Mouse (Mus musculus): ENCODE measurements at regions not wholly inside any gene's neighbourhood (a gene's known extent, or its start where the extent isn't known, plus 50 kb on each side); places are given as distances from the start of the nearest gene placed in this dataset.

GRCm38 (mm10) chr11:18821384-18821783 is 197.4 kb downstream of the Meis1 start:
- POLR2A ChIA-PET, result no interaction called here
- CTCF ChIA-PET, result interaction anchor here in 1 of 4 experiments (0.7 kb wide), 1 partner anchor 210 kb away, joined by 10 read pairs; no protein-coding TSS in a partner anchor

DNA sequence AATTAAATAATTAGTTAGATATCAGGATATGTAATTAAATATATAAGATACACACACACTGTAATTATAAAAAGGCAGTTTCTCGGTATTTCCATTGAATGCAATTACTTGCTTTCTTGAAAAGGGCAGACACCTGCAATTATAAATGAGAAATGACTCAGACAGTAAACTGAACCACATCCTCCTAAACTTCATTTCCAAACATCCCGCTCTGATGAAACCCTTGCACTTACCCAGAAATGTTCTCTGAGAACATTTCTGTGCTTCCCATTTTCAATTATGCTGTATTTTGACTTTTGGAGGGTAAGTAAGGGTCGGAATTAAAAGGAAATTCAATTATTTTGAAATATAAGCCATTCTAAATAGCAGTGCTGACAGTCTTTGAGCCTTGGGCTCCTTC is 204.7 kb downstream of the Meis1 start:
- POLR2A ChIA-PET, result no interaction called here
- CTCF ChIA-PET, result no interaction called here

- POLR2A ChIA-PET, result no interaction called here
- CTCF ChIA-PET, result no interaction called here
Measured at GRCm38 (mm10) chr11:18767479-18767878, 251.3 kb downstream of the Meis1 start.

GRCm38 (mm10) chr11:18766458-18767016 is 252.2 kb downstream of the Meis1 start:
- CTCF ChIA-PET, result no interaction called here
- POLR2A ChIA-PET, result no interaction called here

- CTCF ChIA-PET, result no interaction called here
- POLR2A ChIA-PET, result no interaction called here
Measured at GRCm38 (mm10) chr11:18758591-18759074, 260.2 kb downstream of the Meis1 start.

GRCm38 (mm10) chr11:18756576-18756975 is 262.2 kb downstream of the Meis1 start:
- CTCF ChIA-PET, result no interaction called here
- POLR2A ChIA-PET, result no interaction called here

- POLR2A ChIA-PET, result no interaction called here
- CTCF ChIA-PET, result no interaction called here
Measured at GRCm38 (mm10) chr11:18754732-18755525, 263.9 kb downstream of the Meis1 start.

DNA sequence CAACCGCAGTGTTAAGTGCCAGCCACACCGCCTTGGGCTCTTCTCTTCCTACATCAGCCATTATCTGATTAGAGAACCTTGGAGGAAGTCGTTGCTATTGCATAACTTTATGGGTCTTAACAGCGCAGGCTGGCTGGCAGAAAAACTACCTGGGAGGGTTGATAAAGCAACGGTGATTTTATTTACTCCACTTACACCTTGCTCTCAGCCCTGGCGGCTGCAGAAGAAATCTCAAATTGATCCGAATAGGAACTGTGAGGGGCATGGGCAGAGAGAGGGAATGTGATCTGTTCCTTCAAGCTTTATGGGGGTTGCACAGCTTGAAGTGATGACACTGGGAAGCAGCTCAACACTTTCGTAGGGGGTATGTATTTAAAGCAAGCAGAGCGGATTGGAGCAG is 264.9 kb downstream of the Meis1 start:
- POLR2A ChIA-PET, result interaction anchor here in 1 of 4 experiments (0.7 kb wide), 1 partner anchor 746 kb away, joined by 3 read pairs; no protein-coding TSS in a partner anchor
- CTCF ChIA-PET, result no interaction called here

DNA sequence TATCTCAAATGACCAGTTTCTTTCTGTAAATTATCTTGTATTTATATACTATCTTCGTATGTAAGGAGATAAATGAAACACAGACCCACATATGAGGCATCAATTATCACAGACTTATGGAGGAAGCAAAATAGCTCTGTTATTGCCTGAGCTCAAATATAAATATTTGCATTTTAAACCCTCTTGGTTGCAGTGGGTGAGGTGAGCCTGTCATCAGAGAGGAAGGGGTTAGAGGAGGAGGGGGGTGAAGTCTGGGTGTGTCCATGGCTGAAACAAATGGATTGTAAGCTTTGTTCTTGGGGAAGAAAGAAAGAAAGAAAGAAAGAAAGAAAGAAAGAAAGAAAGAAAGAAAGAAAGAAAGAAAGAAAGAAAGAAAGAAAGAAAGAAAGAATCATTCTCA is 265.5 kb downstream of the Meis1 start:
- ChIA-PET POLR2A (interaction anchor here in 1 of 4 experiments (0.7 kb wide), 1 partner anchor 747 kb away, joined by 3 read pairs; no protein-coding TSS in a partner anchor), CTCF (interaction anchor here in 1 of 4 experiments (0.7 kb wide), 1 partner anchor 272 kb away, joined by 4 read pairs; no protein-coding TSS in a partner anchor)

DNA sequence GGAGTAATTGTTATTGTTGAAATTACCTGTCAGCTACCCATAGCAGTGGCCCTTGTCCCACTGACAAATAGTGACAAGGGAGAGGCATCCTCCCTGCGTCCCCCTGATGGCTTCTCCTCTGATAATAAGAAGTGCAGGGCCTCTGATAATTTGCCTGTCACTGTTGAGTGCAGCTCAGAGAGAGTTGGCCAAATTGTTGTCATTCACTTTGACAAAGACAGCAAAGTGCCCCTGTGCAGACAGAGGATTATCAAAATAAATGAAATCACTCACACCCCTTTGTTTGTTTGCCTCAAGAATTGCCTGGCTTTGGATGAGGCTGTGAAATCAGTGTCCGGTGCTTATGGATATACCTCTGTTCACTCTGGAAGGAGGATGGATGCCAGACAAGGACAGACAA is 266.3 kb downstream of the Meis1 start:
- ChIA-PET CTCF (no interaction called here), POLR2A (no interaction called here)

GRCm38 (mm10) chr11:18750911-18751841 is 267.6 kb downstream of the Meis1 start:
- POLR2A ChIA-PET, result no interaction called here
- CTCF ChIA-PET, result no interaction called here

DNA sequence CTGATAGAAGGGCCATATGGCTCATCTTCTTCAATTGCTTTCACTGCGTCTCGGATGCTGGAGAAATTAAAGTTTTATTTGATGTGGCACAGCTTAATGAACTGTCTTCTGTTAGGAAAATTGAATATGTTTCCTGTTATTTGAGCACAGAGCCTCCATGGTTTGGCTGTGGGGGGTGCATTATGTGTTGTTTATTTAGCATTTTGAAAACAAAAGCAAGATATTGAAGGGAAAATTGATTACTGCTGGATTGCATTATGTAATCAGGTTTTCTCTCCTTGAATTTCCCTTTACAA is 268.8 kb downstream of the Meis1 start:
- ChIA-PET CTCF (no interaction called here), POLR2A (no interaction called here)

DNA sequence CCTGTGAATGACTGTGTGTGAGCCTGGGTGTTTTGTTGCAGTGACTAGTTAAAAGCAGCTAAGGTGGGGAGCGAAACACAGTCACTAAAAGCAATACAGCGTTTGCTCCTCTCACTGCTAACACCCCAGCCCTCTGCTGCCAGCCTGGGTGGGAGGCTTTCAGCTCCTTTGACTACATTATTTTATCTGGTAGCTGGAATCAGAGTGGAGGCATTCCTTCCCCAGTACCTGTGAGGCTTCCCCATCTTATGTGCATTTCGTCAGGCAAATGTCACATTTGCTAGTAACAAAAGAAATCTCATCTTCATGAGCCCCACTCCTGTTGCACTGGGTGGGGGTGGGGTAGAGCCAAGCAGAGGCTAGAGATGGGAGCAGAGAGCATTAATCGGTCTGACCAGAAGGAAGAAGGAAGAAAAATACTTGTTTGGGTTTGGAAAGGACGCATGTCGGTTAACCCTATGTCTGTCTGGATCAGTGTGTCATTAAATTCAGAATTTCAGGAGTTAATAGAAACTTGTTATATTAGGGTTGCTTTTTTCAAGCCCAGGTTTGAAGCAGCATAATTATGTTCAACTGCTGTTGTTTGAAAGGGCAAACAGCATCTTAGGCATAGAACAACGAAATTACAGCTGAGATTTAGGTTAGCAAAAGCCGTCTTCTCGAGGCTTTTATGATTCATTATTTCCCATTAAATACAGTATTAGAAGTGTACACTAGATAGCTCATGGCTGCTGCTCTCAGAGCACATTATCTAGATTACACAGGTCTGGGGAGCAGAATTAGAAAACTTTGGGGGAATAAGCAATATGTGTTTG is 269.3 kb downstream of the Meis1 start:
- POLR2A ChIA-PET, result no interaction called here
- CTCF ChIA-PET, result interaction anchor here in 1 of 4 experiments (0.7 kb wide), 1 partner anchor 27 kb away, joined by 3 read pairs; no protein-coding TSS in a partner anchor

DNA sequence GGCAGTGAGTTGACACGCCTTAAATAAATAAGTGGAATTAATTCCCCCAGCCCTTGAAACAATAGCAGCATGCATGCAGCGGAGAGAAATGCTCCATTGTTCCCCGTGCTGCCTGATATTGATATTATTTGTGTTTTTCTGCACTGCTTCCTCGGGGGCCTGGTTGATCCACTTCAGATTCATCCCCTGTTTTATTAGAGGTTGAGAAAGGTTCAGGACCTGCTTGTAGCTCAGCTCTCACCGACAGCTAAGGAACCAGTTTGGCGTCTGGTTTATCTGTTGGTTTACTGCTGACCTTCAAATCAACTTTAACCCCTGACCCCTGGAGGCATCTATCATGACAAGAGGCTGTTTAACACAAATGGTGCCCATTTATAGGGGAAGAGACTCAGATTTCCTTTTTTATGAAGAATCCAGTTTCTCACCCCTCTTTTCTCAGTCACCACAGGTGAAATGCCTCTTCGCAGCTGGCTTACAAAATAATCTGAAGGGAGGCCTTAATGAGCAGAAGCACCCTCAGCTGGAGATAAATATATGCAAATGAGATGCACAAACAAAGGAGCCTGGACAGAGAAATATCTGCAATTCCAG is 270.8 kb downstream of the Meis1 start:
- CTCF ChIA-PET, result no interaction called here

GRCm38 (mm10) chr11:18747361-18747760 is 271.4 kb downstream of the Meis1 start:
- POLR2A ChIA-PET, result no interaction called here
- CTCF ChIA-PET, result no interaction called here

More for the DNA sequence above, 270.8 kb downstream of the Meis1 start:
- POLR2A ChIA-PET, result no interaction called here

- ChIA-PET POLR2A (no interaction called here), CTCF (no interaction called here)
Measured at GRCm38 (mm10) chr11:18746486-18746885, 272.3 kb downstream of the Meis1 start.

- ChIA-PET POLR2A (no interaction called here), CTCF (no interaction called here)
Measured at GRCm38 (mm10) chr11:18745840-18746239, 272.9 kb downstream of the Meis1 start.

DNA sequence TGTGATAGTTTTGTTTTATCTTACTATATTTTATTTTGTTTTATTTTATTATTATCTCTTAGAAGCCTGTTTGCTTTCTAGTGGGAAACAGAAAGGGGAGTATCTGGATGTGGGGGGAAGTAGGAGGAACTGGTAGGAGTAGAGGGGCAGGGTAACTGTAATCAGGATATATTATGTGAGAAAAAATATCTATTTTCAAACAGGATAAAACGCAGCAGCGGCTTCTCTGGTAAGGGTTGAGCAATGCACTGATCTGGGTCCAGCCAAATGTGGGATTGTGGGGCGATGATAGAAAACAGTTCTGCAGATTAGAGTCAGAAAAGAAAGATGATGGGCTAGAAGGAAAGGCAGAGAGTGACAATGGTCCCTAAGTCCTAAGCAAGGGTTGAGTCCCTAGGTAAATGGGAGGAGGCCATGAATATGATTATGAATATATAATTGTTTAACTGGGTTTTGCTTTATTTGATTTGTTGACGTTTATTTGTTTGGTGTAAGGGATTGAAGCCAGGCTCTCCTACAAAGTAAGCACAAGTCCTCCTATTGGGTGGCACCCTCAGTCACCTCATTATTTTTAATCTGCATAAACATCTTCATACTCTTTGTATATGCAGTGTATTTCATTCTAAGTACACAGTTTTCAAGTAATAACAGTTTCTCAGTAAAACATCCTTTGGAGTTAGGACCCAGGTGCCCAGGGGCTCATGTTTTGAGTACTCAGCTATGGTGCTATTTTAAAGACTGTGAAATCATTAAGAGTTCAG is 283.7 kb downstream of the Meis1 start:
- ChIA-PET POLR2A (no interaction called here), CTCF (no interaction called here)

DNA sequence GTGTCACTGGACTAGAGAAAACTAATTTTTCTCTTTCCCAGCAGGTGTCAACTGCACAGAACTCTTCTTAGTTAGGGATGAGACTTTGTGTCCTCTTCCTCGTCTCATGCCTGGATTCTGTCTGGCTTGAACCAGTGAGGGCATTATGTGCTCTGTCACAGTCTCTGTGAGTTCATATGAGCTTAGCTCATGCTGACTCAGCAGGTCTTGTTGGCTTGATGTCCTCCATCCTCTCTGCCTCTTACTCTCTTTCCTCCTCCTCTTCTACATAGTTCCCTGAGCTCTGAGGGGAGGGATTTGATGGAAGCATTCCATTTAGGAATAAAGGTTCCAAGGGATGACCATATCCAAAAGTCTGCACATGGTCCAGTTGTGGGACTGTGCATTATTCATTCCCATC is 284.7 kb downstream of the Meis1 start:
- ChIA-PET CTCF (no interaction called here), POLR2A (no interaction called here)
